Mouse (Mus musculus): Measurements from ENCODE around the gene Bmp8a. TPM values are rescaled to one million over a fixed set of nuclear protein-coding genes. Genes with fewer than 3 reads are reported as not detected.

The Bmp8a gene
- polyA plus RNA-seq (2012; rRNA removed; ENCODE audit: low replicate concordance) = 1.9 and 5.4 TPM in 2 replicates

DNA sequence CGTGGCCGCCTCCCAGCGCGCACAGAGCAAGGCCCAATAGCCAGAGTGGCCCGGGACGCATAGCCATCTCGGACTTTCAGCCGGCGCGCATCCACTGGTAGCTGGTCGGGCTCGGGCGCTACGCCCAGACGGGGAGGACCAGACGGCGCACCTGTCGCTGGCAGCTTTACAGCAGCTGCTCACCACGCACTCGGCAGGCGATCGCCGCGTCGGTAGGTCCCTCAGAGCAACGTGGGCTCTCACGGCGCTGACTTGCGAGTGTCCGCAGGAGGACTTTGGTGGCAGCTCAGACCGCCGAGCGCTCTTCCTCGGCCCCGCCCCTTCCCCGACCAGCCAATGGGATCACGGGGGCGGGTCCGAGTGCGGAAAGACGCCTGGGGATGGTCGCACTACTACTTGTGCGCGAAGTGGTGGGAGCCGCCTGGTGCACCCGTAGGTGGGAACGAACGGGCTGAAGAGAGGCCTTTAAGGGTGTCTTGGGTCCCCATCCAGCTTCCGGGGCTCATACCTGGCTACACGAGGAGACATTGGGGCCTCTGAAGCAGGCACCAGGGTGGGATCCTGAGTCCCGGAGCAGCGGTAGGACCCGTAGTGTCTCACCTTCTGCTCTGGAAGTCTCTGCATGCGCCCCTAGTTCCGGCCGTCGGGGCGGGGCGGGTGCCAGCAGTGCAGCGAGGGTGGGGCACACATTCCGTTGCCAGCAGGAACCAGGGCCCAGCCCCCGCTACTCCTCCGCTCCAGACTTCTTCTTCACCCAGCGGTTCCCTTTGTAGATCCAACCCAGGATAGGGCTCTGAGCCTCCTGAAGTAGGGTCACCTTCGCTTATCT, at the start of gene Bmp8a:
Gene Bmp8a (minus strand): TSS at position 611 of the 829 bp plus-strand sequence.

DNA sequence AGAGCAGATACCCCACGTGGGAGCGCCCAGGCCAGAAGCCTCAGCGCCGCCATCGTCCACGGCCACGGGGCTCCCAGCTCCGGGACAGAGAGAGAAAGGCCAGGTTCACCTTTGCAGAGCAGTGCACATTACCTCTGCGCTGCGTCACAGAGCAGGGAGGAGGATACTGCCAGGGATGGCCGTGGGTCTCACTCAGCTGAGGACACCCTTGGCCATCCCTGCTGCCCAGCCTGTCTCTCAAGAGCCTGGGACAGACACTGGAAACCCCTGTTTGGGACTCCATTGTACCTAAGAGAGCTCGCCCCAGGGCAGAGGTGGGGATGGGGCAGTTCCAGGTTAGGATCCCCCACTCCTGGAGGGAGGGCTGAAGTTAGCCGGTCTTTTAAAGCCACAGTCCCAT, 19.5 kb downstream of the Bmp8a start, which contains the start of gene Oxct2a:
Gene Oxct2a (minus strand): TSS at position 101 of the 400 bp plus-strand sequence.

Other genes starting within 250 kb of the Bmp8a start
- 0.31 and 0.50 TPM in 2 replicates for gene Bmp8b, start 238.1 kb downstream of the Bmp8a start, polyA plus RNA-seq (2012; rRNA removed; ENCODE audit: low replicate concordance)
- 0.07 TPM in 1 of 2 replicates, not detected in the other for gene Oxct2b, start 227.0 kb downstream of the Bmp8a start, polyA plus RNA-seq (2012; rRNA removed; ENCODE audit: low replicate concordance)
- 12.7 and 15.0 TPM in 2 replicates for gene Ppie, start 203.3 kb downstream of the Bmp8a start, polyA plus RNA-seq (2012; rRNA removed; ENCODE audit: low replicate concordance)
- gene Hpcal4, start 160.0 kb downstream of the Bmp8a start, polyA plus RNA-seq (2012; rRNA removed; ENCODE audit: low replicate concordance) = 0.27 and 0.92 TPM in 2 replicates
- 0.38 and 2.9 TPM in 2 replicates for gene Nt5c1a, start 141.7 kb downstream of the Bmp8a start, polyA plus RNA-seq (2012; rRNA removed; ENCODE audit: low replicate concordance)
- 5.7 and 7.5 TPM in 2 replicates for gene Heyl, start 109.7 kb downstream of the Bmp8a start, polyA plus RNA-seq (2012; rRNA removed; ENCODE audit: low replicate concordance)
- 129 and 203 TPM in 2 replicates for gene Pabpc4, start 80.9 kb downstream of the Bmp8a start, polyA plus RNA-seq (2012; rRNA removed; ENCODE audit: low replicate concordance)
- 0.13 and 0.43 TPM in 2 replicates for gene Oxct2a, start 19.6 kb downstream of the Bmp8a start, polyA plus RNA-seq (2012; rRNA removed; ENCODE audit: low replicate concordance)